Mouse (Mus musculus): Measurements from ENCODE around the gene Mettl13.

Mettl13 gene

DNA sequence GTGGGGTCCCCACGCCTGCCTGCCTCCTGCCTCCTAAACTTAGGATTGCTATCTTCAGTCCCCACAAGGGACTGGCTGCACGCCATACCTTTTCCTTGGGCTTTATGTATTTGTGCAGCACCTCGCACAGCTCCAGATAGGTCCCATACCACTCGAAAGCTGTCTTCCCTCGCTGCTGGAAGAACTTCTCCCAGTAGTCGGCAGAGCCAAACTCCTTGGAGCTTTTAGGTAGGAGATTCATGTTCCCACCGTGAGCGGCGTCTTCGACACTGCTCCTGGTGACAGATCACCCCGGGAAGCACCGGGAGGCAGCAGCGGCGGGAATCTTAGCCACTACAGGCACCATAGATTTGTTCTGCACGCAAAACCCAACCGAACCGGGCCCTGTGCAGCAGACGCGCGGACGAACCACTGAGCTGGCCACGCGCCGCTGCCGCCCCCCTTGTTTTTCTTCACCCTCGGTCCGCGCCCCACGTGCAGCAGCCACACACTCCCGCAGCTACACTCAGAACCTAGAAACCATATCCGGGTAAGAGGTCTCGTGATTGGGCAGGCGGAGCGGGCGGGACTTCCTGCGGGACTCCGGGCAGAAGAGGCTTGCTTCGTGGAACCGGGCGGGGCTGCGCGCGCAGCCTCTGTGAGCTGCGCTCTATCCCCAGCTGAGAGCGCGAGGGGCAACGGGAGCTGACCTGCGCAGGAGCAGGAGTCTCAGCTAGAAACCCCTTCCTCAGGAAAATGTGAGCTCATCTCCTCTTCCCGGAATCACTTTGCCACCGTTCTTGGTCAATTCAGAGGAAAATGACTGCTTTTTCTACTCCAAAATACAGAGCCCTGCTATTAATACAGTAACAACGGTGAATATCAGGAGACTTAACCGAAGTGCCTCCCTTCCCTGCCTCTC, at the start of gene Mettl13:
TSS of gene Mettl13 (minus strand) at position 536 of the 901 bp plus-strand sequence.
- DNase-seq: peak; percentile 93

DNA sequence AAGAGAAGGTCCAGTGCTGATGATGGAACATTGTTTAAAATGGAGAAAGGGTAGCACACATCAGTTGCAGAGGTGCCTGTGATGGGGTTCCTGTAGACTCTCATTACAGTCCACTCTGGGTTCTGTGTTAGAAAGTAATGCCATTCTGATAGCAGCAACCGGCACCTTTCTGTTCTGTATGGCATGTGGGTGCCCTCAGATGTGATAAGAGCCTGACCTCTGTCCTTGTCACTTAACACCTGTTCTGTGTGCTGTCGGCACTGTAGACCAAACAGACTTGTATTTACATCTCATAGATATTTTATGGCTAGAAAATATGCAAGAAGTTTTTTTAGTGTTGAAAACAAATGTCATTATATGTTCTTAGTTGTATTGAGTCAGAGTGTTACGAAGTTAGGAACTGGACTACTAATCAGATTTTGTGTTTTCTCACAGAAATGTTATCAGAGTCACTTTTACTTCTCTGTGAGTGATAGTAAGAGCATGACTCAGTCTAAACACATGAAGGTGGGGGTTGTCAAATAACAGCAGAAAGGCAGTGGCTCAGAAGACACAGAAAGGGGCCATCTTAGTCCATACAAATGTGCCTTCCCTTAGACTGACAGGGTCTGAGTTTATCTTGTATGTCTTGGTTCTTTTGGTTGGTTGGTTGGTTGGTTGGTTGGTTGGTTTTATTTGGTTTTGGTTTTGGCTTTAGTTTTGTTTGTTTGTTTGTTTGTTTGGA, 49.2 kb upstream of the Mettl13 start:
- no peak for DNase-seq

DNA sequence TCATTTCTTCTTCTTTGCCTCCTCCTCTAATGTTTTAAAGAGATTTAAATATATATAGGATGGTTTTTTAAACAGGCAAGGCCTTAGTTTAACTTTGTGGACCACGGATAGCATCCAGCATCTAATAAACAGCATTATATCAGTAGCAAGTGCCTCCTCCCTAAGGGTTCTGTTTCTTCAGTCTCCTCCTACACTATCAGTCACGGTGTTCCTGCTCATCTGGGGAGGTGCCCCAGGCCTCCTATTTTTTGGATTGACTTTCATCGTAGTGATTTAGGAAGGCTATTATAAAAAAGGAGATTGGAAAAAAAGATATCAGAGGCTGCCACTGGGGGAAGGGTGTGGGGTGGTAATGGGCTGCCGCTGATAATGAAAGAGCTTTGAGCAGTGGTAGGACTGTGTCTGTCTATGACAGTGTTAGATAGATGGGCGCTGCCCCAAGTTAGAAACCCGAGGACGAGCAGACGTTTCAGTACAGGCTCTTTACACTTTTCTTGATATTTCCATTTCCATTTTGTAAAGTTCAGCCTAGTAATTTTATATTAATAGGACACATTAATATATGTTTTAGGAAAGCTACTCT, 42.2 kb upstream of the Mettl13 start:
- DNase-seq: no peak

DNA sequence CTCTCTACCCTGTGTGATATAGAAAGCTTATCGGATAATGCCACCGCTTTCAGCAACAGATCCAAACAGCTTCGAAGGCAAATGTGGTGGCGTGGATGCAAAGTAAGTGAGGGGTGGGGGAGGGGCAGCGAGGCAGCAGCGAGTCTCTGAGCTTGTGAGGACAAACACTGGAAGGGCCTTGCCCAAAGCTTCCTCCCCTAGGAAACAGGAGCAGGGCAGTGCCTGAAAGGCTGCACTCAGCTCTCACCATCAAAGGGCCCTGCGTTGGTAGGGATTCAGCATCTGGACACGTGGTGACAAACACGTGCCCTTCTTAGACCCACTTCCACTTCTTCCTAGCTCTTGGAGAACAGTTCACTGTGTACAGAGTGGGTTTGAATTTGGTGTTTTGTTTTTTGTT, 41.1 kb upstream of the Mettl13 start:
- peak; percentile 19 for DNase-seq

GRCm38 (mm10) chr1:162588606-162589005, 40.3 kb upstream of the Mettl13 start:
- no peak for DNase-seq

GRCm38 (mm10) chr1:162586282-162586681, 37.9 kb upstream of the Mettl13 start:
- no peak for DNase-seq

DNA sequence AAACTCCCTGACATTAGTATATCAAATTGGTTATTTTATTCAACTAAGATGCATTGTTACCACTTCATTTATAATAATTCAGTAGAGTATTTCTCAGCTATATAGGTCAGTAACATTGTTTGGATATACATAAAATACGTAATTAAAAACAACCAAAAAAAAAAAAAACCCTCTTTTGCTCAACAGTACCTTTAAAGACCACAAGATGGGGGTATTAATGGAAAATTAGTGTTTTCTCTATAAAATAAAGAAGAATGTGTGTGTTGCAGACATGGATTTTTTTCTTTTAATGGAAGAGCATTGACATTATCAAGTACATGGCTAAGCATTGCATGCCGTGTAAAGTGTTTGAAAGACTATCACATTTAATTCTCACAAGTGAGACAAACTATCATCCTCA, 34.5 kb upstream of the Mettl13 start:
- DNase-seq: no peak

- no peak for DNase-seq
Observed at GRCm38 (mm10) chr1:162575098-162575497, 26.7 kb upstream of the Mettl13 start.

DNA sequence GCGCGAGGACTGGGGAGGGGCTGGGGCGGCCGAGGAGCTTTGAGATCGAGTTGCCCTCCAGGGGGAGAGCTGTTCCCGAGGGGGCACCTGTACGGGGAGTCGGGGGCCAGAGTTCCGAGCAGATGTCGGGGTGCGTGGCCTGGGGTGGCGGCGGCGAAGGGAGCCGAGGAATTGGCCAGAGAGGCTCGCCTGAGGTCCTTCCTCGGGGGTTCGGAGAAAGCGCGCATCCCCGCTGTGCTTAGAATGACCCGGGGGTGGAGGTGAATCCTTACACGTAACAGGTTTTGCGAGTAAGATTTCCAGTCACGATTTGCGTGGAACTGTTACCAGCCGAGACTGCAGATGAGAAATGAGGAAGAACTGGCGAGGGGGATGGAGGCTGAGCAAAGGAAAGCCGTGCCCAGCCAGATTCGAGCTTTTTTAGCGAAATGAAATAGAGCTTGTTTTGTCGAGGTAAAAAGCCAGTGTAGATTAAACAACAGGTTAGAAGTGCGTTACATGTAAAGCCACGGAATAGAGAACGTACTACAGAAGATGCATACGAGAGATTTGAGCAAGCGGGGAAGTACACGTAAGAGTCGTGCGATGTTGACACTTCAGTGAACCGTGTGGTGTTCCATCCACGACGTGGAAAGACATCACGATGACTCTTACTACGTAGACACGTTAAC, 22.7 kb upstream of the Mettl13 start:
- peak; percentile 49 for DNase-seq

DNA sequence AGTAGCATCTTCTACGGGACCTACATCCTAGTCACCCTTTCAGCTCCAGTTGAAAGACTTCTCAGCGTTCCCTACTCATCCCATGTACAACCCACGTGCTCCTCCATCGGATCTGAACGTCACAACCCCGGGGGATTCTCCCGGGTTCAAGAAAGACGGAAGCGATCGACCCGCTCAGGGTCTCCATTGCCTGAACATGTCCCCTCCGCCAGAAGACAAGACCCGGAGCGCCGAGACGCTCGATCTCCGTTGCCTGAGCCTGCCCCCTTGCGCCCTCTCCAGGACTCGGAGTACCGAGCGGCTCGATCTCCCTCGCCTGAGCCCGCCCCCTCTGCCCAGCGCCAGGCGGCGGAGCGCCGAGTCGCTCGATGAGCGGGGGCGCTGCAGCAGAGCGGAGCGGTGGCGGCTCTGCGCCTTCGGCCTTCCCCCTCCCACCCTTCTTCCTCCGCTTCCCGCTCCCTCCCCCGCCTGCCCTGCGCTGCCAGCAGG, 22.0 kb upstream of the Mettl13 start, which contains the start of gene Vamp4:
TSS of gene Vamp4 (plus strand) at position 256 of the 489 bp plus-strand sequence.
- DNase-seq: peak; percentile 92

- no peak for DNase-seq
Observed at GRCm38 (mm10) chr1:162567351-162567750, 19.0 kb upstream of the Mettl13 start.

- DNase-seq: no peak
Observed at GRCm38 (mm10) chr1:162564992-162565391, 16.6 kb upstream of the Mettl13 start.

GRCm38 (mm10) chr1:162563236-162563635, 14.9 kb upstream of the Mettl13 start:
- no peak for DNase-seq

DNA sequence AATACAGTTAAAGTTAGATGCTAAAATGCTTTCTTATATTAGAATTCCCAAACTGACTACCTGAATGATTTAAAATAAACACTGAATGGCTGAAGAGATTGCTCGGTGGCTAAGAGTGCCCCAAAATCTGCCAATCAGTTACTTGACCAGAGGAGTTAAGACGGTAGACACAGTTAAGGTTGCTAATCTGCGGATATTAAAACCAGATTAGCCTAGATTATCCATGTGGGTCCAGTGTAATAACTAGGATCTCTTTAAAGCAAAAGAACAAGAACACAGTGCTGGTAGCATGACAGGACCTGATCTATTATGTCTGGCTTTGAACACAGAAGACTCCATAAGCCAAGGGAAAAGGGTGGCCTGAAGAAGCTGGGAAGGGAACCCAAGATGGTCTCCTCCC, 5.8 kb upstream of the Mettl13 start:
- DNase-seq: no peak

DNA sequence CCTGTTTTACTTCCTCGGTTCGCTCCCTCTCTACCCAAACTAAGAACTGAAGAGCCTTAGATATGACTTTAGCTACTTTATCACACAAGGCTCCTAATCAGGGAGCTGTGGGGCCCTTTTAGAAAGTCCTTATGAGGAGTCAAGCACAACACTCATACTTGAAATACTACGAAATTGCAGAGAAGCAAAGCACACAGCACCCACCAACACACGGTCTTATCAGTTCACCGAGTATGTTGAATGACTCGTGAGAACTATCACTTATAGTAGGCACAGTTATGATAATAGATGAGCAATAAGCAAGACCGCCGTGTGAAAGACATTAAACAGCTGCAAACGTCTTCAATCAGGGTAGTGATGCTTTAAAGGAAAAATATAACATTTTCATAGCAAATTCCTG, 4.6 kb upstream of the Mettl13 start:
- no peak for DNase-seq

GRCm38 (mm10) chr1:162549615-162550283, 1.4 kb upstream of the Mettl13 start:
- DNase-seq: no peak

GRCm38 (mm10) chr1:162548917-162549613, 714 bp upstream of the Mettl13 start:
- no peak for DNase-seq

DNA sequence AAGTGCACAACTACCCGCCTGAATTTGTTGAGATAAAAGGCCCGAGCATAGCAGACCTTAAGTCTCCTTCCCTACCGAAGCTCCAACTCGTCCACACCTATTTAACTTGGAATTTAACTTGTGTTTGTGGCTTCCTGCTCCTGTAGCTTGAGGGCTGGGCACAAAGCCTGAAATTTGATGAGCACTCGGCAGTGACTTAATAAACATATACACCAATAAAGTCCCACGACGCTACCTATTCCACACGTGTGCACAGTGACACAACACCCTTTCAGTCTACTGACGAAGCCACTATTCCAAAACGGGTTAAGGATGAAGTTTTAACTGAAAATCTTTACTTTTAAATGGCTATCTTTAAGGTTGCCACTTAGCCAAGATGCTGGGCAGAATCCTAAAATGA, 744 bp downstream of the Mettl13 start:
- DNase-seq: no peak

DNA sequence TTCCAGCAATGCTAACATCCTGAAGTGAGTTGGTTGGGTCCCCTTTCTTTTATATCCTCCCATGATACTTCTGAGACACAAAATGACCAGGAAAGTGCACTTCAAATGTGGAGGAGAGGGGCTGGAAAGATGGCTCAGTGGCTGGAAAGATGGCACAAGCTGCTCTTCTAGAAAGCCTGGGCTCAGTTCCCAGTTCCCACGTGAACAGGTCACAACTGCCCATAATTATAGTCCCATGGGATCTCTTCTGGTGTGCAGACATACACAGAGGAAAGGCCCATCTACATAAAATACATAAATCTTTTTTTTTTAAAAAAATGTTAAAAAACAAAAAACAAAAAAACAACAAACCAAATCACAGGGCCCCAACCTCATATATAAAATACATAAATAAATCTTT, 5.1 kb downstream of the Mettl13 start:
- no peak for DNase-seq

DNA sequence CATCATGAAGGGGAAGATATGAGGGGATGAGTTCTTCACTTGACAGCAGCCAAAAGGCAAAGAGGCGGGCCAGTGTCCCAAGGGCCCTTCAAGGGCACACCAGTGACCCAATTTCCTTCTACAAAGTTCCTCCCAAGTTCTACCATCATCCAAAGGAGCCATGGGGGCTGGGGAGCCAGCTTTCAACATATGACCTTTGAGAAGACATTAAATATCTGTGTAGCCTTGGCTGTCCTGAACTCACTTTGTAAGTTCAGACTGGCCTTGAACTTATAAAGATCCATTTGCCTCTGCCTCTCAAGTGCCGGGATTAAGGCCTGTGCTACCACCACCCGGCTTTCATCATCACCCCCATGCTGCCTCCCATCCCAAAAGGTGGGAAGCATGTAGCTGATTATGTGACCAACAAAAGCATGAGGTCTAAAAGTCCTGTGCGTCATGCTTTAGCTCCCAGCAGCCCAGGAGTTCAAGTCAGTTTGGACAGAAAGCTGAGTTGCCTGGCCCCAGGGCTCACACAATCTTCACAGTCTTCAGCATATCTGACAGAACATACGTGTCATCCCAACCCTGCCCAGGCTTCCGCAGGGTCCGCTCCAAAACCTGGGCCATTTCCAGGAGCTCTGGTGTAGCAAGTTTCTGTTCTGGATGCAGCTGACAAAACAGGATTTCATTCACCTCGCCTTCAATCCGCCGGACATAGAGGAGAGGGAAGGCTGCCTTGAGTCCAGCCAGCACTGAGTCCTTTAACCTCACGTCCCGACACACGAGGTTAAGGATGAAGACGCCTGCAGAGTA, 14.4 kb downstream of the Mettl13 start:
- no peak for DNase-seq

DNA sequence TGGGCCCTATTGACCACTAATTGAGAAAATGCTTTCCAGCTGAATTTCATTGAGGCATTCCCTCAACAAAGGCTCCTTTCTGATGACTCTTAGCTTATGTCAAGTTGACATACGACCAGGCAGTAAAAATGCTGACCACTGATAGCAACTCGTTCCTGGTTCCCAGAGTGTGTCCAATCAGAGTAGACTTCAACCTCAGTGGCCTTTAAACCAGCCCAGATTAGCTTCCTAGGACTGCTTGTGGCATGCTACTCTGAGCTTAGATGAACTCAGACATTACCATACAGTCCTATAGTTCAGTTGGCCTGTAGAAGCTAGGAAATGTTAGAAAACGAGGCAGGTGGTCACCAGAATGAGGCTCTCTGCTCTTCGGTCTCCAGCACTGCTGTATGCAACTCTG, 16.0 kb downstream of the Mettl13 start:
- no peak for DNase-seq

All from layer of hippocampus, adult 9-11 months (tissue).